Comparison of ENCODE assay signal across 20 mouse cellular contexts in the genomic region with DNA sequence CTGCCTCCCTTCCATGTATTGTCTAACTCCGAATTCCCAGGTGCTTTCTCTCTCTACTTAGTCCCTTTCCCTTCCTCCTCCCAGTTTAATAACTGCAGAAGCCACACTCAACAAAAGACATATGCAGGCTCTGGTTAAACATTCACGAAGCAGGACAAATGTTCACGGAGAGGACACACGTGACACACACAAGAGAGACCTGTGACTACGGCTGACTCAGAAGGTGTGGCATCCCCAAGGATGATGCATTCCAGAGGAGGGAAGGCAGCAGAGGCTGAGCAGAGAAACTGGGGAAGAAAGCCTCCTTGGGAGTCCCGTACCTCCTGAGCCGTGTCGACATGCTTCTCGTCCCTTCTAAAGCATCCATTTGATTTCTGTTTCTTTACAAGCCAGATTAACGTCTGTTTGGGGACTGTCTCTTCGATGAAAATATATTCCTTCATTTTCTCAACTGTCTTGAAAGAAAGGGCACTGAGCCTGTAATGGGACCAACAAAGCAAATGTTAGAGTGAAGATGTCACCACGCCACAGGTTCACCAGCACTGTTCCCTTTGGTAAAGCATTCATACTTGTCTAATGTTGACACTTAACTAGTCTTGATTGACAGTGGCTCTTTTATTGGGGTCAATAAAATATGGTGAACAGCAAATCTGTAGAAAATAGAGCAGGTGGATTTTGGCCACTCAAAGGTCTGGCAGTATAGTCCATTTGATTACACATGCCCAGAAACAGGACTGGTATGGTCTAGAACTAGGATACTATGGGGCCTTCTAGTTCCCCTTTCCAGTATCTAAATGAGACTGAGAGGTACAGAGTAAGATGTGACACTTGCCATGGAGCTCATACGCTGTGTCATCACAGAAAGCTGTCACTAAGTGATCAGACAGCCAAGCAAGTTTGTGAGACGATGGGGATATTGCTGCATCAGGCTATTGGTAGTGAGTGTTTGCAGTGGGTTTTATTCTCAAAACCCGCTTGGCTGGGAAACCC. TPM values are rescaled to one million over a fixed set of nuclear protein-coding genes. Genes with fewer than 3 reads are reported as not detected.
A peak's percentile ranks its signal among the peaks of the same experiment; 100 is the strongest.
DNase-seq lines count a peak whose midpoint lies in the region; ATAC-seq and TF ChIP-seq lines count a peak whose summit lies in the region.
"Had no signal": no experiment of that assay in that cellular context is flagged by ENCODE, and none has a peak within 500 bp of the region (broad histone marks: within the 10 kb centered on the region; RNA-seq: fewer than 3 reads in every experiment).

No protein-coding gene starts in this region.

- peak; percentile 60; the same call in 1 of the 2 replicates for ATAC-seq in liver, postnatal 0 days
- ATAC-seq in intestine, embryonic 16.5 days, result peak; percentile 96
- no peak for ATAC-seq in forebrain, embryonic 12.5 days (ENCODE audit: low FRiP score)
- no peak for ATAC-seq in hindbrain, embryonic 13.5 days (ENCODE audit: low FRiP score)
- ATAC-seq: CD4-positive, CD25-positive, alpha-beta regulatory T cell, adult 4 months; forebrain, embryonic 16.5 days; midbrain, embryonic 13.5 days had no signal

- peaks cover 3% of the 10 kb centered on the region; the same call in 1 of the 2 replicates for H3K4me1 ChIP-seq in liver, postnatal 0 days (ENCODE audit: insufficient read depth)
- peaks cover 5% of the 10 kb centered on the region; the same call in 1 of the 2 replicates for H3K4me1 ChIP-seq in intestine, embryonic 16.5 days (ENCODE audit: control insufficient read depth, insufficient read depth, low read length)
- no peaks in the 10 kb centered on the region for H3K4me1 ChIP-seq in forebrain, embryonic 12.5 days
- H3K4me1 ChIP-seq in hindbrain, embryonic 13.5 days (replicated peaks), result no peaks in the 10 kb centered on the region
- H3K4me1 ChIP-seq: heart, embryonic 13.5 days; hindbrain, embryonic 12.5 days; limb, embryonic 15.5 days; midbrain, embryonic 13.5 days had no signal

- no peak for DNase-seq in liver, postnatal 0 days
- no peak for DNase-seq in liver
- DNase-seq in kidney, postnatal 14 days, result peak; percentile 18
- peak; percentile 72 for DNase-seq in yolk sac, embryonic 10.5 days (ENCODE audit: low spot score)
- no peak for DNase-seq in heart, postnatal 36 days
- DNase-seq: cerebellum, adult 11-12 months; gastrocnemius, postnatal 14 days; right cerebral cortex, postnatal 25 days; thymus, postnatal 36 days had no signal

- no peak overlapping the region for H3K4me3 ChIP-seq in liver, postnatal 0 days (ENCODE audit: low read depth, low read length)
- no peak overlapping the region for H3K4me3 ChIP-seq in intestine, embryonic 16.5 days (ENCODE audit: low read length)
- H3K4me3 ChIP-seq in forebrain, embryonic 12.5 days (replicated peaks), result no peak overlapping the region
- no peak overlapping the region for H3K4me3 ChIP-seq in hindbrain, embryonic 13.5 days
- H3K4me3 ChIP-seq: heart, embryonic 13.5 days; hindbrain, embryonic 12.5 days; layer of hippocampus, adult 2 months; limb, embryonic 15.5 days; midbrain, embryonic 13.5 days had no signal

- WGBS in liver, postnatal 0 days (ENCODE audit: insufficient replicate concordance), result 59% methylated on average over 15 of the region's 15 CpGs
- 54% methylated on average over 15 of the region's 15 CpGs for WGBS in intestine, embryonic 16.5 days
- 87% methylated on average over 15 of the region's 15 CpGs for WGBS in forebrain, embryonic 12.5 days
- WGBS in hindbrain, embryonic 13.5 days, result 86% methylated on average over 15 of the region's 15 CpGs

- no peak overlapping the region for H3K9ac ChIP-seq in liver, postnatal 0 days (replicated peaks)
- no peak overlapping the region for H3K9ac ChIP-seq in intestine, embryonic 16.5 days (ENCODE audit: low read depth, low read length)
- no peak overlapping the region for H3K9ac ChIP-seq in forebrain, embryonic 12.5 days
- H3K9ac ChIP-seq in hindbrain, embryonic 13.5 days, result no peak overlapping the region
- H3K9ac ChIP-seq: heart, embryonic 13.5 days; hindbrain, embryonic 12.5 days; limb, embryonic 15.5 days; midbrain, embryonic 13.5 days had no signal

- H3K9me3 ChIP-seq in liver, postnatal 0 days (ENCODE audit: low read length), result no peaks in the 10 kb centered on the region
- no peaks in the 10 kb centered on the region for H3K9me3 ChIP-seq in intestine, embryonic 16.5 days (ENCODE audit: control insufficient read depth, low read length)
- H3K9me3 ChIP-seq in forebrain, embryonic 12.5 days, result no peaks in the 10 kb centered on the region
- no peaks in the 10 kb centered on the region for H3K9me3 ChIP-seq in hindbrain, embryonic 13.5 days
- H3K9me3 ChIP-seq: heart, embryonic 13.5 days; hindbrain, embryonic 12.5 days; limb, embryonic 15.5 days; midbrain, embryonic 13.5 days had no signal

- H3K4me2 ChIP-seq in liver, postnatal 0 days (ENCODE audit: low read depth, low read length), result no peak overlapping the region
- peak overlapping the region; percentile 1; the same call in 1 of the 2 replicates for H3K4me2 ChIP-seq in intestine, embryonic 16.5 days (ENCODE audit: low read depth, low read length)
- H3K4me2 ChIP-seq in forebrain, embryonic 12.5 days, result no peak overlapping the region
- no peak overlapping the region for H3K4me2 ChIP-seq in hindbrain, embryonic 13.5 days
- H3K4me2 ChIP-seq: heart, embryonic 13.5 days; hindbrain, embryonic 12.5 days; limb, embryonic 15.5 days; midbrain, embryonic 13.5 days had no signal

- TF ChIP-seq EP300 in liver, postnatal 0 days (IDR thresholded peaks at IDR 0.05; ENCODE audit: low read depth), result no peak

- intact Hi-C loops in heart, postnatal 36 days (cut with DNase I), result no loop called here

- no peak overlapping the region for H3K27ac ChIP-seq in liver, postnatal 0 days (ENCODE audit: low read depth)
- peak overlapping the region; percentile 47 for H3K27ac ChIP-seq in intestine, embryonic 16.5 days (ENCODE audit: low read length)
- no peak overlapping the region for H3K27ac ChIP-seq in forebrain, embryonic 12.5 days
- H3K27ac ChIP-seq in hindbrain, embryonic 13.5 days, result no peak overlapping the region
- H3K27ac ChIP-seq: heart, embryonic 13.5 days; hindbrain, embryonic 12.5 days; layer of hippocampus, adult 2 months; limb, embryonic 15.5 days; midbrain, embryonic 13.5 days had no signal

- H3K36me3 ChIP-seq in liver, postnatal 0 days (replicated peaks; ENCODE audit: insufficient read depth, low read length), result no peaks in the 10 kb centered on the region
- no peaks in the 10 kb centered on the region for H3K36me3 ChIP-seq in intestine, embryonic 16.5 days (ENCODE audit: control insufficient read depth, insufficient read depth, low read length)
- H3K36me3 ChIP-seq in forebrain, embryonic 12.5 days (replicated peaks), result no peaks in the 10 kb centered on the region
- H3K36me3 ChIP-seq in hindbrain, embryonic 13.5 days, result no peaks in the 10 kb centered on the region
- H3K36me3 ChIP-seq: heart, embryonic 13.5 days; hindbrain, embryonic 12.5 days; limb, embryonic 15.5 days; midbrain, embryonic 13.5 days had no signal

- TF ChIP-seq CTCF in liver, postnatal 0 days (IDR thresholded peaks at IDR 0.05; ENCODE audit: low read depth), result no peak

- H3K27me3 ChIP-seq in liver, postnatal 0 days (ENCODE audit: insufficient read depth, low read length), result no peaks in the 10 kb centered on the region
- H3K27me3 ChIP-seq in intestine, embryonic 16.5 days (replicated peaks; ENCODE audit: control insufficient read depth, insufficient read depth, low read length), result no peaks in the 10 kb centered on the region
- no peaks in the 10 kb centered on the region for H3K27me3 ChIP-seq in forebrain, embryonic 12.5 days
- no peaks in the 10 kb centered on the region for H3K27me3 ChIP-seq in hindbrain, embryonic 13.5 days
- H3K27me3 ChIP-seq: heart, embryonic 13.5 days; hindbrain, embryonic 12.5 days; limb, embryonic 15.5 days; midbrain, embryonic 13.5 days had no signal

RNA-seq across cellular contexts. Expression of a gene that starts 23.2 kb away (rescaled TPM):
- polyA plus RNA-seq in liver, postnatal 0 days (2015; fragmentation: Nextera tagmentation; extraction: Ambion mirVana), result 1,244 and 1,400 TPM in 2 replicates
- polyA plus RNA-seq in intestine, embryonic 16.5 days (2015; fragmentation: Nextera tagmentation; extraction: Ambion mirVana), result 2.2 and 4.8 TPM in 2 replicates
- 0.04 TPM in 1 of 2 replicates, not detected in the other for polyA plus RNA-seq in forebrain, embryonic 12.5 days (2016; fragmentation: Nextera tagmentation; extraction: Ambion mirVana)
- 0.06 and 0.19 TPM in 2 replicates for polyA plus RNA-seq in hindbrain, embryonic 13.5 days (2015; fragmentation: Nextera tagmentation; extraction: Ambion mirVana)
- 1 to 10 TPM; 1.2 to 2.2 TPM for total RNA-seq in heart, postnatal 36 days (2021)
- total RNA-seq: gastrocnemius, postnatal 14 days; layer of hippocampus, adult 2 months had no signal
- polyA plus RNA-seq: cortical plate, adult 2 months; forebrain, embryonic 16.5 days; hindbrain, embryonic 12.5 days; midbrain, embryonic 13.5 days had no signal

RNA-seq across cellular contexts. Expression of a gene that starts 31.6 kb away (rescaled TPM):
- 29.7 and 30.6 TPM in 2 replicates for polyA plus RNA-seq in liver, postnatal 0 days (2015; fragmentation: Nextera tagmentation; extraction: Ambion mirVana)
- polyA plus RNA-seq in intestine, embryonic 16.5 days (2015; fragmentation: Nextera tagmentation; extraction: Ambion mirVana), result 2.5 and 3.1 TPM in 2 replicates
- 0.57 and 1.2 TPM in 2 replicates for polyA plus RNA-seq in forebrain, embryonic 12.5 days (2016; fragmentation: Nextera tagmentation; extraction: Ambion mirVana)
- polyA plus RNA-seq in hindbrain, embryonic 13.5 days (2015; fragmentation: Nextera tagmentation; extraction: Ambion mirVana), result 0.42 and 0.89 TPM in 2 replicates
- not detected for total RNA-seq in heart, postnatal 36 days (2021)
- total RNA-seq: gastrocnemius, postnatal 14 days had no signal
- polyA plus RNA-seq: CD4-positive, CD25-positive, alpha-beta regulatory T cell, adult 4 months; hindbrain, embryonic 12.5 days had no signal

Comparison
In these comparisons a context has a peak if more than half of its experiments do, and no peak if none do; other contexts are left out.
1. ATAC-seq: peak in liver, postnatal 0 days (single experiment) and intestine, embryonic 16.5 days (single experiment); none in forebrain, embryonic 12.5 days (single experiment) and hindbrain, embryonic 13.5 days (single experiment).
2. DNase-seq: peak in kidney, postnatal 14 days (single experiment) and yolk sac, embryonic 10.5 days (single experiment); none in liver, postnatal 0 days (single experiment), liver (single experiment) and heart, postnatal 36 days (0 of 2).
3. RNA of a gene that starts 23.2 kb away (polyA plus RNA-seq): 1,244 to 1,400 TPM in liver, postnatal 0 days; 2.2 to 4.8 TPM in intestine, embryonic 16.5 days, 0.06 to 0.19 TPM in hindbrain, embryonic 13.5 days and 0.04 TPM in forebrain, embryonic 12.5 days; every median in the first group is over 100 times any median in the second.